Mouse (Mus musculus) C2C12 (cell line): ENCODE results near the gene Top2a.

Experiments
- CTCF ChIP-seq: IDR thresholded peaks from one replicate; pipeline ENCODE4 v1.5.1; 2011; ENCODE audit not compliant: control insufficient read depth, insufficient read depth, insufficient read length
- MAX ChIP-seq: IDR thresholded peaks from one replicate; pipeline ENCODE4 v1.6.1; 2011; ENCODE audit warnings: mild to moderate bottlenecking, control low read depth
- USF1 ChIP-seq: IDR thresholded peaks from one replicate; pipeline ENCODE4 v1.6.1; 2011; ENCODE audit warnings: low read depth, mild to moderate bottlenecking, control low read depth, moderate library complexity

DNA sequence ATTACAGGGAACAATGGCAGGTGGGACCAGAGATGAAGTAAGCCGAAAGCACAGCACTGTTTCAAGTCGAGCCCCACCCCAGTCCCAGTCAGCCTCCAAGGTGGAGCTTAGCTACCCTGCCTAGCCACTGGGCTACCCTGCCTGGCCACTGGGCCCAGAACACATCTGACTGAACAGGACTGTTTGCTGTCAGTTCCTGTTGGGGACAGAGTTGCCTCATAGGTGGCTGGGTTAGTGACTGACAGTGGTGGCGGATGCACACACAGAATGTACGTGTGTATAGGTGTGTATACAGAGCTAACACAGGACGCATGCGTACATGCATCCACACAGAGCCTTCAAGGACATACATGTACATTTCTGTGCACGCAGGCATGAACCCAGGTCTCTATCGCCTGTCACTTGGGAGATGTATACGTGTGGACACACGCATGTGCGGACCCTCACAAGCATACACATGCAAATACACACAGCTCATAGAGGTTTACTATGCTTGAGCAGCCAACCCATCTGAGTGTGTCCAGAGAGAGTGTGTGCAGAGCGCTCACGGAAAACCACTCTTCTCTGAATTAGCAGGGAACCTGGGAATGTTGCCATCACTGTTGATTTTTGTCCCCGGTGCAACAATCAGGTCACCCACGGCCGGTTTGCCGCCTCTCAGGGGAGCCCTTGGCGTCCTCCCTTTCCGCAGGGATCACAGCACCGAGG, 42.5 kb downstream of the Top2a start:
- TF ChIP-seq CTCF, result no peak
- no peak for TF ChIP-seq MAX
- TF ChIP-seq USF1, result no peak
